Mouse (Mus musculus) urinary bladder, adult 2 months (tissue): ENCODE measurements around the gene Rps12-ps3. TPM values are rescaled to one million over a fixed set of nuclear protein-coding genes. Genes with fewer than 3 reads are reported as not detected.
A peak's percentile ranks its signal among the peaks of the same experiment; 100 is the strongest.

Experiments used
- DNase-seq: peaks from one replicate; pipeline ENCODE4 v3.0.0; 2022; ENCODE audit warnings: low spot score
- polyA plus RNA-seq: library from polyadenylated mRNA; depleted of rRNA; stranded (reverse); fragments of >200 nt; gene quantifications from 2 replicates; pipeline ENCODE4 v1.2.3, GENCODE M21; 2012; rRNA removed

The Rps12-ps3 gene
- polyA plus RNA-seq, result 413 and 509 TPM in 2 replicates

DNA sequence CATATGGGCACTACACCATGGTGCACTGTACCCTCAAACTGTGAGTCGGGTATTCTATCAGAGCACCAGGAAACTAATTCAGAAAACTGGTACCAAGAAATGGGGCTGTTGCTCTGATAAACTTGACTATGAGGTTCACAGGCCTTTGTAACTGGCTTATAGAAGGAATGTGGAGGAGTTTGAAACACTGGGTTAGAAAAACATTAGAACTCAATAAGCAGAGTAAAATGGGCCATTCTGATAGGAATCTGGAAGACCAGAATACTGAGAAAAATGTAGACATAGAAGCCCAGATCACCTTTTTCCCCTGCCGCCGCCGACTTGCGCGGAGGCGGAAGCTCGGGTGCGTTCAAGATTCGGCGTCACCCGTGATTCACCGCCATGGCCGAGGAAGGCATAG, at the start of gene Rps12-ps3:
Gene Rps12-ps3 (plus strand): TSS at position 301 of the 400 bp plus-strand sequence.
- DNase-seq, result no peak

DNA sequence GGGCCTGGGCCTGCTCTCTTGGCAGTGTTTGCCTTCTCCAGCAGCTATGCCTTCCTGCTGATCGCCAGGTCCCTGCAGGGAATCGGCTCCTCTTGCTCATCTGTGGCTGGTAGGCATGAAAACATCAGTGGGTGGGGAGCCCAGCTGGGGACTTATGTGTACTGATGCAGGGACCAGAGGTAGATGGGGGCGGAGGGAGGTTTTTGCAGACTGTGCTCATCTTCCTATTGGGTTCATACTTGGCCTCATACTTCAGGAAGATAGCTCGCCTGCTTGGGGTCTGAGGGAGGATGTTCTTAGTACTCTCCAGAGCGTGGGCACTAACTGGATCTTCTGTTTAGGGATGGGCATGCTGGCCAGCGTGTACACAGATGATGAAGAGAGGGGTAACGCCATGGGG, 48.9 kb upstream of the Rps12-ps3 start:
- DNase-seq, result no peak

DNA sequence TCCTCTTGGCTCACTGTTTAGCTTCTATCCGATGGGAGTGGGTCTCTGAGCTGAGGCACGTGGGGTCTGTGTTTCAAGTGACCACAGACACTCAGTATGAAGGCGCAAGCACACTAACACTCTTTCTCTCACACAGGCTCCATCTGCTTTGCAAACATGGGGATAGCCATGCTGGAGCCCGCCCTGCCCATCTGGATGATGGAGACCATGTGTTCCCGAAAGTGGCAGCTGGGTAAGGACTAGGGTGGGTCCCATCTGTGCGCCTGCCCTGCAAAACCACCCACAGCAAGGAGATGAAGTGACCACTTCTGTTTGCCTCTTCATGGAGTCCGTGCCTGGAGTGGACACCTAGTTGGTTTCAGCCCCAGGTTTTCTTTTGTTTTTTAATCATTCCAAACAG, 45.7 kb upstream of the Rps12-ps3 start:
- DNase-seq, result no peak

DNA sequence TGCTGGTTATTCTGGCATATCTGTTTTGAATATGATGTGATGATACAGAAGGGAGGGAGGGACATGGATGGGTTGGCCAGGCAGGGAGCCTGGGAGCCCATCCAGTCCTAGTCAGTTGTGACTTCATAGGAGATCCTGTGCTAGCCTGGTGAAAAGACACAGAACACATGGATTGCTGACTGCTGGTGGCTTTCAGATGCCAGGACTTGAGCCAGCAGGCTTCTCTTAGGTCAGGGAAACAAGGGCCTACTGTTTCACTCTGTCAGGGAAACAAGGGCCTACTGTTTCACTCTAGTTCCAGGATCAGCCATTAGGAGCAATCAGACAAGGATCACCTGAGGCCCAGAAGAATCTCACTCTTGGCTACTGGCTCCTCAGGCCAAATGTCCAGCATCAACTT, 41.2 kb upstream of the Rps12-ps3 start:
- no peak for DNase-seq

DNA sequence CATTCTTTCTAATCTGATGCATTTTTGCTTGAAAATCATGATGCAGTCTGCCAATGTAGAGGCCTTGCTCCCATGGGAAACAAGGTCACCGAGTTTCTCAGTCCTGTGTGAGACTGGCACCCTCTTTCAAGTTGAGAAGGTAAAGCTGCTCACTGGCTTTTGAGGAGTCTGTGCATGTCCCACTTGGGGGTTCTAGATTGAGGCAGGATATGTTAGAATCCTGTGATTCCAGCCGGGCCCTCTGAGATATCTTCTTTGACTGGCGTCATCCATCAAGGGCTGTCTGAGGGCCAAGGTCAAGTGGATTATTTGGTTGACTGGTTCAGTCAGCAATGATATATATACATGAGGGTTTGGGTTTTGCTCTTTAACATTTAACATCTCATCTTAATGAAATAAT, 40.1 kb upstream of the Rps12-ps3 start:
- no peak for DNase-seq

DNA sequence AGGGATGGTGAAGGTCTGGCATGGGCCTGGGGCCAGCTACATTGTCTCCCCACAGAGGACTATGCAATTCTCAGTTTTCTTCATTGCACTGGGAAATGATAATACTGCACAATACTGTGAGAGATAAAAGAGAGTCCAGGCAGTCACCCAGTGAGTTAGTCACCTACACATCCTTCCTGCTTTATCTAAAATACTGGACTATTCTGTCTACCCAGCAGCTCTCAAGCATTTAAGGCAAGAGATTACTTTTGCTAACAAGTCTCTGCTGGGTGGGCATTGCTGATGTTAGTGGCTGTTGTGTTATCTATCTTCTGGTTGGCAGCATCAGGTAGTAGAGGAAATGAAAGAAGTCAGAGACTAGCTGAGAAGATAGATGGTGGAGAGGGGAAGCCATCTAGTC, 33.0 kb upstream of the Rps12-ps3 start:
- DNase-seq, result no peak

DNA sequence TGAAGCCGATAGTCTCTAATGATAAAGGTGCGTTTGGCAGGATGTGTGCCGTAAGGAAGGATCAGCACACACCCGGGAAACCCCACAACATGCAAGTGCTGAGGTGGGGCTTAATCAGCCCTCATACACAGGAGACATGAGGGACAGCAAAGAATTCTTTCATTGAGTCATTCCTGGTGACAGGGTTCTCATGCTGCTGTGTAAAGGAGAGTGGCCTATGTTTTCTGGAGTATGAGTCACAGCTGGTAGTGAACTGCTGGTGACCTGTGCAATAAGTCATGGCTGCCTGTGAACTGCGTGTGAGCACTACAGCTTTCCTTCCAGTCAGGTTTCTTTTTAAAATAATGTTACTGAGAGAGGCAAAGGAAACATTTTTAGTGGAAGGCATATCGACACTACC, 32.3 kb upstream of the Rps12-ps3 start:
- DNase-seq, result no peak

DNA sequence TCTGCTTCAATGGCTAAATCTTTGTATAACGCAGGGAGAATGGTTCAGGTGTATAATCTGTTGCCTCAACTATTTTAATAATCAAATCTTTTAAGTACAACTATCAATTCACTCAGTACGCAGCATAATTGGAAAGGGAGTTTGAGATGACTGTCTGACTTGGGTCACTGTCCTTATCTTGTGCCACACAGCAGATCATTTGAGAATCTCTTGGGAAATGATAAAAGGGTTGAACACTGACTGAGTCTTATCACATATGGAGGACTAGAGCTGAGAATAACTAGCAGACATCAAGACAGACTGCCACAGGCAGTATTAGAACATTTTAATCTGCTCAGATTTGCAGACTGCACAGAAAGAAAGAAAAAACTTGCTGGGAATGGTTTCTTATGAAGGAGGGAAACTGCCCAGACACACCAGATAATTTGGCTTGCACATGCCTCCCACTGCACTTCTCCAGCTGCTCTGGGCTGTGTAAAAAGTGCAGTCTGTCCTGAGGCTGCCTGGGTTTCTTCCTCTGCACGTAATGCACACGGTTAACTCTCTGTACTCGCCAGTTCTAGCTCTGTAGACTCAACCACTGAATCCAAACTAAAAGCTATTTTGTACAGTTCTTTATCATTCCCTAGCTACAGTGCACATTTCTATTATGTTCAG, 29.8 kb upstream of the Rps12-ps3 start:
- no peak for DNase-seq

DNA sequence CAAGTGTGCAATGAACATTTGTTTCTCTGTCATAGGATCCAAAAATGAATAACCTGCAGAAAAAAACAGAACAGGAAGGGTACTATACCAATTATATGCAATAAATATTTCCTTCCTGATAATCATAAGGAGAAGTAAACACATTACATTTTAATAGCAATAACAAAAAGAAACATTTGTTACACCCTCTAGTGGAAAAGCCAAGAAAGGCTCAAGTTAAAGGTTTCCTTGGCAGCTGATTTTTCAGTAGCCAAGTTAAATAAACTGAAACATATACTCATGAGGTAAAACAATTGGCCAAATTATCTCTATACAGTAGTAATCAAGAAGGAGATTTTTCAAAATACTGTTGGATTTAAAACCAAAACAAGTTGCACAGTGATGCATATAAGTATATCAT, 6.8 kb upstream of the Rps12-ps3 start:
- no peak for DNase-seq

DNA sequence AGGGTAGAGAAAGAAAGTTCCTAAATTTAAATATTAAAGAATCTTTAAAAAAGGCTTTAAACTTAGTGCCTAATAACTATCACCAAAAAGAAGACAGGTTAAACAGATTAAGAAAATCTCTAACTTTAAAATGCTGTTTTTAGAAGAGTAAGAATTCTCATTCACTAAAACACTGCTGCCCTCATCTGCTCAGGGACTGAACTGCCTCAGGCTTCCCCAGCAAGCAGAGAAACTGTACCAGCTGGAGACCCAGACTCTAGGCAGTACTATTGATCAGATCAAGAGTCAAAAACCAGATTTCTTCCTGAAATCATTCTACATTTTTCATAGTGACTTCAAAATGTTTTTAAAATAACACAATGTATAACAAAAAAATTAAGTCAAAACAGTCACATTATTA, 5.5 kb upstream of the Rps12-ps3 start:
- no peak for DNase-seq

DNA sequence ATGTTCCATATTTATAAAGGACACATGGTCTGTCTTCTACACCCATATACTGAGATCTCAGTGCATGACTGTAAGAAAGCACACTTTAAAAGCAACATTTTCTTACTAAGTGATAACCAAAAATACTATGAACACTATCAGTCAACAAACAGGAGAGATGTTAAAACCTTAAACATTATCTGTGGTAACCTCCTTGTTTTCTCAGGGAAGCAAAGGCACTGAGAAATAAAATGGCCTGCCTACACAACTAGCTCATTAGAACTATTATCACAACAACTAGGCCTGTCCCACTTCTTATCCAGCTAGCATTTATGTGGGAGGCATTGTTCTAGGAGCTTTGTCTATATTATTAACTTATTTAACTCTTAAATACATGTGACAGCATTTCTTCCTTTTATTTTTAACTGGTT, 8.7 kb downstream of the Rps12-ps3 start:
- no peak for DNase-seq

DNA sequence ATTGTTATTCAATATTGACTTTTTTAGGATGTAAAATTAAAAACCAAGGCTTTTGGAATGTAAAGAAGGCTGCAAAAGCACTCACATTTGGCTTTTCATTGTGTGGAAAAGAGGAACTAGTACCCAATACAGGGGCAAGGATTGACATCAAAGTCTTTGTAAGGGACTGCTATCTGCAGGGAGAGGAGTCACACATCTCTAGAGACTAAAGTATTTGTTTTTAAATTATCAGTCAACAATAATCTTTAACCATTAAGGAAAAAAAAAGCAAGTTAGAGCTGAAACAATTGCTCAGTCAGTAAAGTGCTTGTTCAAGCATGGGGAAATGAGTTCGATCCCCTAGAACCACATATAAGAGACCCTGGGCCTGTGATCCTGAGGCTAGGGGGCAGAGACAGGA, 14.6 kb downstream of the Rps12-ps3 start:
- no peak for DNase-seq

DNA sequence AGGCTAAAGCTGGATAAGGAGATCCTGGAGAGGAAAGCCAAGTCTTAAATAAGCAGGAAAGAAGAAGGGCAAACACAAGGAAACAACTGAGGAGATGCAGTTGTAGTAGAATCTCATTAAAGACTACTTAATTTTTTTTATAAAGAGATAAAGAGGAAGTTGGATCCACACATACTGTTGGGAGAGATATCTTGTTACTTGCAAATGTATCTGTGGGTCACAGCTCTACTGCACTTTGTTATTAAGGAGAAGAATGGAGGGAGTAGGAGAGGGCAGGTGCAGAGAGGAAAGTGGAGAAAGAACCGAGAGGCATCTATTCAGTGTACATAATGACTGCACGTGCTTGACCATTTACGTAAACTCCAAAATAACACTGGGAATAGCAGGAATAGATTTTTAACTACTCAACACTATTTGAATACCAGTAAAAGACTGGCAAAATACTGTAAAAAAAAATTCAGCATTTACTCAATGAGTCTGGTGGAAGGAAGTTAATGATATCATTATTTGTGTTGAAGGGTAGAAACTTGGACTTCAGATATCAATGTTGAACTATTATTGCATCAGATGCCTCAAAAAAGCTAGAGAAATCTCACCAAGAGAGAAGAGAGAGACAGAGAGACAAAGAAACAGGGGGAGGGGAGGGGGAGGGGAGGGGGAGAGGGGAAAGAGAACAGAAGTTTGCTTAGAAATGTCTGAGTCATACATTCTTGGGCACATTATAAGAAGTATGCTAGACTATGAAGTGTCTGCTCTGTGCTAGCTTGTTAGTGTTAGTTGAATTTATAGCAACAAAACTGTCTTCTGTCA, 16.0 kb downstream of the Rps12-ps3 start:
- no peak for DNase-seq

DNA sequence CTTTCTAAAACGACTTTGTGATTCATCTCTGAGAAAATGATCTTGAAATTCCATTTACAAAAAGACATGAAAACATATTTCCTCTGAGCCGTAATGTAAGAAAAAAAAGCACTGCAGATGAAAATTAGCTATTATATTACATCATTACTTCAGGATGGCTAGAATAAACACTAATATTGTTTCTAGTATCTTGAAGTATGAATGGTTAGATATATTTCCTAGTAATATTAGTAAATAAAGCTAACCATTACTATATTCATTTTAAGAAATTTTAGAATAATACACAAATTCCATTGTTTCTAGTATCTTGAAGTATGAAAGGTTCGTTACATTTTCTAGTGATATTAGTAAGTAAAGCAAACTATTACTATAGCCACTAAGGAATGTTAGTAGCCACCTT, 17.8 kb downstream of the Rps12-ps3 start:
- DNase-seq, result no peak

DNA sequence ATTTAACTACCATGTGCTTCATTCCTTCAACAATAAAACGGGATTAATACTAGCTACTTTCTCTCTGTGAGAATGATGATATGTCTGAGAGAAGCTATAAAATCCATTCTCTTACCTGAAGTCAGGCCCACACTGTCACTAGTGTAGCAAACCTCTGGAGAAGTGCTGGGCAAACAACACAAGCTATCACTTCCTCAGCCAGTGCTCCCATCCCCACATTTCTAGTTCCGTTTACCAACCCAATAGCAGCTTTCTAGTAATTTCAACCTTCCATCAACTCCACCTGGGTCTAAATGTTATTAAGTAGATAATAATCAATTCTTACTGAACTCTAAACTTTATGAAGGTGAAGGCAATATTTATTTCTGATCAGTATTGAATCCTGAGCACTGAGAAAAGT, 20.9 kb downstream of the Rps12-ps3 start:
- no peak for DNase-seq

DNA sequence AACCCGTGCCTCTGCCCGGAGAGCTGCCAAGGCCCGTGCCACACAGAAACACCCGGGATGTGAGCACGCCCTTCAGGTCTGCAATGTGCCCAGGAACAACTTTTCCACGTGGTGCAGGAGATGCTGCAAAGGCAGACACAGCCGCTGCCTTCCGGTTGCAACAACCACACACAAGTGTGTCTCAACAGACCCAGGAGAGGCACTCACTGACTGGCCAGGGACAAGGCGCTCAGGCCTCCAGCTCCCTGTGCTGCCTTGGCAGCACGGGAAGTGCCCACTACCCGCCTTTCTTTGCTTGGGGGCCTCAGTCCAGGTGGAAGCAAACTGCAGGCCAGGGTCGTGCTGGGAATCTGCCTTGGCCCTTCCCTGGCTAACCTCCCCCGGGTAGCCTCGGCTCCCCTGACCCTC, 22.2 kb downstream of the Rps12-ps3 start:
- peak; percentile 28 for DNase-seq

DNA sequence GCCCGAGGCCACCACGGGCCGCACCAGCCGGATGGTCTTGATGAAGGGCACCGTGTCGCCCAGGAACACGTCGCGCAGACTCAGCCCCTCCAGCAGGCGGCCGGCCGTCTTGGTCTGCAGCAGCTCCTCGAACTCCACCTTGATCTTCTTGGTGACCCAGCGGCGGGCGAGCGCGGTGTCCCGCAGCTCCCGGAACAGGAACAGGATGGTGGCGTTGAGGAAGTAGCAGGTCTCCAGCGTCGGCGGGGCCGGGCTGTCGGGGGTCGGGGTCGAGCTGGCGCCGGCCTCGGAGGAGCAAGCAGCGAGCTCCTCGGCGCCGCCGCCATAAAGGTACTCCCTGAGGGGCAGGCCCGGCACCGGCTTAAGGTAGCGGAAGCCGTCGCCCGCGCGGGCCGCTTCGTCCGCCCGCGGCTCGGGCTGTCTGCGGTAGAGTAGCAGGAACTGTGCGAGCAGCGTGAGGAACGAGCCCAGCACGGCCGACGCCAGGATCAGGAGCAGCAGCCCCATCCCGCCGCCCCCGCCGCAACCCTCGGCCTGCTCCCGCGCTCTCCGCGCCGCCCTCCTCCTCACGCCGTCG, 23.1 kb downstream of the Rps12-ps3 start:
- DNase-seq, result peak; percentile 54

DNA sequence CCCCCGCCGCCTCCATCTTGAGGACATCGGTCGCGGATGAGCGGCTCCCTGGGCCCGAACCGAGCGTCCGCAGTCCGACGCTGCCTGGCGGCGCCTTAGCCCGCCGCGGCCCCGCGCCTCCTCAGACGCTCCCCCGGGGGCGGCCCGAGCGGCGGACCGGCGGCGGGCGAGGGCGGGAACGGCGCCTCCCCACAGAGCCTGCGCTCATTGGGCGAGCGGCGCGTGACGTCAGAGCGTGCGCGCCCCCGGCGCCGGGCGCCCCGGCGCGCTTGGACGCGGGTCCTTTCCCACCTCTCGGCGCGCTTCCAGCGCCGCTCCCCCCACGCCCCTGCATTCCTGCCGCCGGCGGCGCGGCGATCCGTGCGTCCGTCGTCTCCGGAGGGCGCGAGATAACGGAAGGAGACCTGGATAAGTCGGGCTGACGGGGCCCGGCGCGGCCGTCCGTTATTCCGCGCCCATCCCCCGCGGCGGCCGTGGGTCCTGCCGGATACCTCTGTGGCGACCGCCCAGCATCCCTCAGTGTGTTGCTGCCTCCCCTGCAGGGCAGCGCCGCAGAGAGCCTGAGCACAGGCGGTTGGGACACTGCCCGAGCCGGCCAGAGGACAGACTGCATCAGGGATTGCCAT, 23.7 kb downstream of the Rps12-ps3 start, which contains the start of gene Pdzd8:
Gene Pdzd8 (minus strand): TSS at position 123 of the 626 bp plus-strand sequence.
- DNase-seq, result peak; percentile 92

DNA sequence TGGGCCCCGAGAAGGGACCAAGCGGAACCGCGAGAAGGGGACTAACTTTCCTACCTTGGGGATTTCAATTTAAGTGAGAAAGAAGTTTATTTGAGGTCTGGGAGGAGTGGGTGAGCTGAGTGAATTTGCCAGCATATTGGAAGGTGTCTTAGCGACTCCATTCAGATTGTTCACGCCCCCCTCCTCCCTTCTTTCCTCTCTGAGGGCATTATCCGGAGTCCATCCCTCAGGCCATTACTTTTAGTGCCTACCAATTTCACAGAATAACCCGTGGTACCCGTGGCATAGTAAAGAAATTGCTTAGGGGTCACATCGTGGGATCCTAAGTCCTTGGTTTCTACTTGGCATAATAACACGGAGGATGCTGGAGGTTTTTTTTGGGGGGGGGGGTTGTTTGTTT, 24.2 kb downstream of the Rps12-ps3 start:
- no peak for DNase-seq

DNA sequence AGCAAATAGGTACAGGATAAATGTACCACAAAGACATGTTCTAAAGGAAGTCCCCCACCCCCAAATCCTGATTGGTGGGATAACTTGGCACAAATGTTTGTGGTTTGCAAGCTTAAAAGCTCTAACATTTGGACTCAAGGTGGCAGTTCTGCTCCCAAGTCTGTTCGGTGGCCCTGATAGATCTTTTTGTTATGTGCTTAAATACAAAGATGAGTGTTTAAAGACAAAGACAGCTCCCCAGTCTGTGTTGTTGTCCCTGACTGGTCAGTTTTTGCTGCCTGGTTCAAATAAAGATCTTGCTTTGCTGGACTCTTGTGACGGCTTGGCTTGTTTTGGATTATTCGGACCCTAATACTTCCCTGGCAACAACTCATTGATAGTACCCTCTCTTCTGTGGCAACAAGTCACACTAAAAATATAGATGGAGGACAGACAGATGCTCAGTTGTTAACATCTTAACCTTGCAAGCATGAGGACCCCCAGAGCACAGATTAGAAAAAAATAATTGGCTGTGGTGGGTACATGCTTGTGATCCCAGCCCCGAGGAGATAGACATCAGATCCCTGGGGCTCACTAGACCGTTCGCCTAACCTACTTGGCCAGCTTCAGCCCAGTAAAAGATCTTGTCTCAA, 27.4 kb downstream of the Rps12-ps3 start:
- DNase-seq, result no peak

DNA sequence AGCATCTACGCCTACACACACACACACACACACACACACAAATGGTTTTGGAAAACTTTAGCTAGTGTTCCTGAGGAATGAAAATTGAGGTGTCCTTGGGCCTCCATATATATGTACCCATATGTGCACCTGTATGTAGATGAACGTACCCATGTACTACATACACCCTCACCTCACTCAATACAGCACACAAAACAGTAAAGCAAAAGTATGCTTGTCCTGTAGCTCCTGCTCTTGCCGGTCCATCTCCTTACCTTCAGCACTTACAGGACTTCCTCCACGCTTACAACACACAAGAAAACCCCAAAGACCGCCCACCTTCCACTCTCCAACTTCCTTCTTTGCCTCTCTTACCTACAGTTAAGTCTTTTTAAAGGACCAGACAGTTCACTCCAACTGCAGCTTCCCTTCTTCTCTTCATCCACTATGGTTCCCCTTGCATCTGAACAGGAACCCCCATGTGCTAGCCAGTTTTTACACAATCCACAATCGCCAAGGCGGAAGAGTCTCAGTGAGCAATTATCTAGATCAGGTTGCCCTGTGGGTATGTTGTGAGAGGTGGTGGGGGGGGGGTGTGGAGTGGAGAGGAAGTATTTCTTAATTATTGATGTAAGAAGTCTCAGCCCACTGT, 28.3 kb downstream of the Rps12-ps3 start:
- no peak for DNase-seq
